Mouse (Mus musculus) embryonic fibroblast, embryonic 13.5 days (primary cell): Measurements from ENCODE around the gene Fn3k. TPM values are rescaled to one million over a fixed set of nuclear protein-coding genes. Genes with fewer than 3 reads are reported as not detected.

Source experiments
- H3K27ac ChIP-seq: 2 replicates; pipeline ENCODE4 v1.5.1; 2012; ENCODE audit warnings: low read length, control low read depth, inconsistent platforms; ENCODE audit not compliant: insufficient read depth
- H3K4me1 ChIP-seq: 2 replicates; pipeline ENCODE4 v1.6.1; 2011; ENCODE audit warnings: low read length; ENCODE audit not compliant: control insufficient read depth, insufficient read depth
- H3K4me3 ChIP-seq: 2 replicates; pipeline ENCODE4 v1.5.1; 2011; ENCODE audit warnings: mild to moderate bottlenecking, control low read depth, low read length; ENCODE audit not compliant: insufficient read depth
- CTCF ChIP-seq: IDR thresholded peaks from 2 replicates; pipeline ENCODE4 v1.5.1; 2011; ENCODE audit warnings: mild to moderate bottlenecking, control low read depth, low read length, moderate library complexity, borderline replicate concordance; ENCODE audit not compliant: insufficient read depth
- POLR2A ChIP-seq: IDR thresholded peaks from 2 replicates; pipeline ENCODE4 v1.6.1; 2011; ENCODE audit warnings: low read depth, mild to moderate bottlenecking, control low read depth, low read length, moderate library complexity
- polyA plus RNA-seq: library from polyadenylated mRNA; stranded (reverse); fragments of >200 nt; gene quantifications from 2 replicates; pipeline ENCODE4 v1.2.4, GENCODE M21; 2011; ENCODE audit warnings: low read depth; ENCODE audit not compliant: missing spikeins, insufficient read length

Gene Fn3k
- not detected in 2 replicates for polyA plus RNA-seq

DNA sequence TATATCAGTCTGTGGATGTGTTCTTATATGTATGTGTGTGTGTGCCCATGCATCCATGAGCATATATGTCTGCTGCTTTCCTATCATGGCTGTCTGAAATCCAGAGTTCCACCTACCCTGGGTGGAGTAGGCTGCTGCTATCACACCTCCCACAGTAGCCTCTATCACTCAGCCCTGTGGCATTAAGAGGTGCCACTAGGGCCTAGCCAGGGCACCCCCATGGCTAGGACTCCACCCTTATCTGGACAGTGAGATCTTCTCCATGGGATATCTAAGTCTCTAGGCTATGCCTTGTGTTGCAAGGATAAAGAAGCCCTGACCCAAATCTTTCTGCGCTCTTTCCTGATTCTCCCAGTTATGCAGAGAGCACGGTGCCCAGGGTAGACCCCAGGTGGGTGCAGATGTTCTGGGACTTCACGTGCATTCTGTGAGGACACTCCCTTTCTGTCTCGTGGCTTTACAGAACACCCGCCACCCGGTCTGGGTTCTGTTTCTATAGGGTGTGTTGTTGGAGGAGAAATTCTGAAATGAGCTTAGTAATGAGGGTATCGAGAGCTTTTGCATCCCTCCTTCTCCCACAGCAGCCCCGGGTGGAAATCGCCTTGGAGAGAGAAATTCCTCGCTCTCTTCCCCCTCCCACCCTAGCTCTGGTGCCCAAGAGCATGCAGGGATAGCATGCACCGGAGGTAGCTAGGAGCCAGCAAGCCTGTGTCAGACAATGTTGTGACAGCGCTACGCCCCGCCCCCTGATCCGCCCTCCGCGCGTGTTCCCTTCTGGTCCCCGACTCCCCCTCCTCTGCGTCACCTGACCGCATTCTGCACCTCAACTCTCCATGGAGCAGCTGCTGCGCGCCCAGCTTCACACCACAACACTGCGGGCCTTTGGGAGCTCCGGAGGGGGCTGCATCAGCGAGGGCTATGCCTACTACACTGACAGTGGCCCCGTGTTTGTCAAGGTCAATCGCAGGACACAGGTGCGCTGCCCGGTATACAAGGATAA, at the start of gene Fn3k:
Fn3k (plus strand) TSS at position 758 of the 1,000 bp plus-strand sequence.
- Histone ChIP-seq H3K4me3 (peak within 1 kb of the TSS; percentile 7), H3K27ac (no peak within 1 kb of the TSS), H3K4me1 (no peaks in the 10 kb centered on the region)
- no peak for TF ChIP-seq POLR2A

DNA sequence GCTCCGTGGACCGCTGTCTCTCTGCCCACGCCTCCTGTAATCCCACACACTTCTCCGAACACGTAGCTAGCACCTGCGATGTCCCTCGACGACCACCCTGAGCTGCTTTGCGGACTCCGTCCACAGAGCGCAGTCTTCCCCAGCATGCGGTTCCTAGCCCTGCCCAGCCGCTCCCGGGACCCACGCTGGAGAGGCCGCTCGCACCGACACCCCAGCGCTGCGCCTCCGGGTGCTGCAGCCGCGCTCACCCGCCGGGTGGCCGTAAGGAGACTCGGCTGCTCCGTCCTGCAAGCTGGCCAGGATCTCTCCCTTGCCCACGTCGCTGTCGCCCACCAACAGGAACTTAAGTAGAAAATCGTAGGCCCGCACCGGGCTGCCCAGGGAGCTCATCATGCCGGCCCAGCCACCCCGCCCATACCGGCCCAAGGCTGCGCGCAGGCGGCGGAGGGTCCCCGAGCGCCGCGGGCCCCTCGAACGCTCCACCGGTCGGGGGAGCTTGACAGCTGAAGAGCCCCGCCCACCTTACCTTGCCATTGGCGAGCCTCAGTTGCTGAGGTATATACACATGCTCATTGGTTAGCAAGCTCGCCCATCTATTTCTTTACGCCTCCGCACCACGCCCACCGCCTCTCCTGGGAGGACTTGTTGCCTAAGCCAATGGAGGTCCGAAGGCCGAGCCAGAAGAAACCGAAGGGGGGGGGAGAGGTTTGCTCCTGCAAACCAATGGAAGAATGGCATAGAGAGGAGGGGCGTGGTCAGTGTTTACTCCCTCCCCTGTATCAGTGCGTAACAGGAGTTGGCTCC, 46.8 kb upstream of the Fn3k start, which contains the start of gene Rab40b:
Rab40b (minus strand) TSS at position 502 of the 804 bp plus-strand sequence.
- peak within 1 kb of the TSS; percentile 57 for H3K4me3 ChIP-seq
- peak; percentile 46; the same call in 1 of the 2 replicates for TF ChIP-seq POLR2A
- TF ChIP-seq CTCF = no peak

DNA sequence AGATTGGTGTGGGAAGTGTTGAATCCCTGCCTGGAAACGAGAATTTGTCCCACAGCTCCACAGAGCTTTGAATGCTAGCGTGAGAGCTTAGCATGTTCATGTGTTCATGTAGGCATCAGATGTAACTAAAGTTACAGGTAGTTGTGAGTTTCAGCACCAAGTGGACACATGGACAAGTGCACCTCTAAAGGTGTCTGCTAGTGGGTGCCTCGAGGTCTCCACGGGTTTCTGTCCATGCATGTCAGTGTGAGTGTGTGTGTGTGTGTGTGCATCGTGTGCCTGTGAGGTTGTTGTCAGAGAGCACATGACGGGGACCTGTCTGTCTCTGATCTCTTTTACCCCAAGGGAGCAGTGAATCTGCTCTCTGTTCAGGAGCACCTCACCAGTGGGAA, 46.2 kb upstream of the Fn3k start:
- Histone ChIP-seq H3K27ac (no peak overlapping the region), H3K4me3 (no peak overlapping the region), H3K4me1 (no peaks in the 10 kb centered on the region)
- TF ChIP-seq CTCF = no peak
- peak; percentile 39; the same call in 1 of the 2 replicates for TF ChIP-seq POLR2A

More for the DNA sequence above, 46.8 kb upstream of the Fn3k start, which contains the start of gene Rab40b:
- Histone ChIP-seq H3K4me1 (no peaks in the 10 kb centered on the region), H3K27ac (no peak within 1 kb of the TSS)

DNA sequence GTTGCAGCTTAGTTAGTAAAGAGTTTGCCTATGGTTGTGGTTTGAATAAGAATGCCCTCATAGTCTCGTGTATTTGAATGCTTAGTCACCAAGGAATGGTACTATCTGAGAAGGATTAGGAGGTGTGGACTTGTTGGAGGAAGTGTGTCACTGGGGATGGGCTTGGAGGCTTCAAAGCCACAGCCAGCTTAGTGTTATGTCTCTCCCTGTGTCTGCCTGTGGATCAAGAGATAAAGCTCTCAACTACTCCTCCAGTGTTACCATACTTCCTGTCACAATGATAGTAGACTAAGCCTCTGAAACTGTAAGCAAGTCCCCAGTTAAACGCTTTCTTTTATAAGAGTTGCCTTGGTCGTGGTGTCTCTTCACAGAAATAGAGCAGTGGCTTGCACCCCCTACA, 43.9 kb upstream of the Fn3k start:
- Histone ChIP-seq H3K4me1 (no peaks in the 10 kb centered on the region), H3K4me3 (no peak overlapping the region), H3K27ac (no peak overlapping the region)
- TF ChIP-seq POLR2A (no peak), CTCF (no peak)

DNA sequence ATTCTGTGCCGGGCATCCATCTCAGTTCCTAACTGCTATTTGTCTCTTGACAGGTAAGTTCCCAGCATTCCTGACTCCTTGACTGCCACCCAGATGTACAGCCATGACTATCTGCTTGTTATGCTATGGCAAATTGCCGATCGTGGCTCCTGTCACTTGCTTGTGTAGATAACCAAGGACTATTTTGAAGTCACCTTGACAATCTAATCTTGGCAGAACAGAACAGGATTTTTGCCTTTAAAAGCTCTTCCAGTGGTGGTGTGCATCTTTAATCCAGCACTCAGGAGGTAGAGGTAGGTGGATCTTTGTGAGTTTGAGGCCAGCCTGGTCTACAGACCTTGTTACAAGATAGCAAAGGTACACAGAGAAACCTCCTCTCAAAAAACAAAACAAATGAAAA, 42.3 kb upstream of the Fn3k start:
- Histone ChIP-seq H3K4me1 (no peaks in the 10 kb centered on the region), H3K27ac (no peak overlapping the region), H3K4me3 (no peak overlapping the region)
- TF ChIP-seq POLR2A = no peak
- no peak for TF ChIP-seq CTCF

DNA sequence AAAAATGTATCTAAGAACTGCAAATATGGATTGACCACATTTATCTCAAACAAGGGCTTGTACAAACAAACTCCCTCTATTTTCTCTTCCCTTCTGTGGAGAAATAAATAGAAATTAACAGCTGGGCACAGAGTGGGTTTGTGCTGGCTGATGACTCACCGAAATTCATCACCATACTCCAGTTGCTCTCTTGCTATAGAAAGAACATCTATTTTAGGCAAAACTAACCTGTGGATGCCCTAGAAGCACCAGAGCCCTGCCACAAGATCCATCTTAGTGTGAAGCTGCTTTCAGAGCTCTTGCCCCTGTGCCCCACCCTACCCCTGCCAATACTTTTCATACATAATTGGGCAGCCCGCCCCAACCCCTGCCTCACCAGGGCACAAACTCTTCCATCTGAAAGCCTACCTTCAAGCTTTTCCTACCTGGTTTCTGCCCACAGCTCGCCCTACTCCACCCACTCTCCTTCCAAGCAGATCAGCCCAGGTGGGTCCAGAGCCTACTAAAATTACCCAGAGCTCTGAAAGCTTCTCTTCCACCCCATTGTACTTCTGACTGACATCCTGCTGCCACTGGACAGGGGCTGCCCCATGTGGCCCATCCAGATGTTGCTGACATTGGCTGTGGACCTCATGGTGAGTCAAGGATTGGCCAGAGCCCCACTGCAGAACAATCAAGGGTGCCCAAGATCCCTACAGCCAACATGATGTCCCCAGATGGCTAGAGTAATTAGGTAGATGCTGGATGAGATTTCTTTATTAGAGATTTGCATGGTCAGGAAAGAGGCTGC, 27.2 kb upstream of the Fn3k start:
- H3K4me1 ChIP-seq = no peaks in the 10 kb centered on the region
- no peak overlapping the region for H3K27ac ChIP-seq
- TF ChIP-seq POLR2A = no peak
- no peak for TF ChIP-seq CTCF
- H3K4me3 ChIP-seq = no peak overlapping the region

DNA sequence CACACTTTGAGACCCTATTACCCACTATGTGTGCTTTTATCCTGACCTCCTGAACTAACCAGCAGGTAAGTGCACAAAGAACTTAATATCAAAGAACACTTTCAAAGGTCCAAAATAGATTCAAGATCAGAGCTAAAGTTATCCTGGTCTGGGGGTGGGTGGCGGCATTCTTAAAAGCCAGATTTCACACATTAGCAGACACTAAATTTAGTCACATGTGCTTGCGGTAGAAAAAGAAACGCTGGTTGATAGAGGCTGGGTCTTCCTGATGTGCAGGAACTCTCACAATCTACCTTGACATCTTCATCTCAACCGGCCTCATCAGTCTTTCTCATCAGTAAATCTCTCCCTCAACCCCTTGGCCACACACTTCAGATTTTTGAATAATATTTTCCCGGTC, 20.0 kb upstream of the Fn3k start:
- TF ChIP-seq CTCF (no peak), POLR2A (no peak)
- no peak overlapping the region for H3K4me3 ChIP-seq
- H3K4me1 ChIP-seq = peaks cover 2% of the 10 kb centered on the region; the same call in 1 of the 2 replicates
- H3K27ac ChIP-seq = no peak overlapping the region

DNA sequence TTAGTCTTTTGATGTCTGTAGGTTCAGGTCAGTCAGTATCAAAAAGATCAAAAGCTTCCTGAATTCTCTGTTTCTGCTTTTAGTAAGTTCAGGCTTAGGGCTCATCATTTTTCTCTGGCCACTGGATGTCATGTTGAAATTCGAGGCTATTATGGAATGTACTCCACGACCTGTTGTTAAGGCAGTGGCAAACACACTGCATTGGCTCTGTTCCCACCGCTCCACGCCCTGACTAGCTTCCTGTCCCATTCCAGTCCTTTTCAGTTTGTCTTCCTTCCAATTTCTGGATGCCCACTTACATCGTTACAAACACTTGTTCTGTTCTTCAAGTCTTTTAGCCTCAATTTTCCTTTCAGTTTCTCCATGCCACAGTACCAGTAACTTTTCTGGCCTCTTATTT, 19.4 kb upstream of the Fn3k start:
- Histone ChIP-seq H3K4me1 (peaks cover 2% of the 10 kb centered on the region; the same call in 1 of the 2 replicates), H3K27ac (no peak overlapping the region), H3K4me3 (no peak overlapping the region)
- TF ChIP-seq POLR2A (no peak), CTCF (no peak)

DNA sequence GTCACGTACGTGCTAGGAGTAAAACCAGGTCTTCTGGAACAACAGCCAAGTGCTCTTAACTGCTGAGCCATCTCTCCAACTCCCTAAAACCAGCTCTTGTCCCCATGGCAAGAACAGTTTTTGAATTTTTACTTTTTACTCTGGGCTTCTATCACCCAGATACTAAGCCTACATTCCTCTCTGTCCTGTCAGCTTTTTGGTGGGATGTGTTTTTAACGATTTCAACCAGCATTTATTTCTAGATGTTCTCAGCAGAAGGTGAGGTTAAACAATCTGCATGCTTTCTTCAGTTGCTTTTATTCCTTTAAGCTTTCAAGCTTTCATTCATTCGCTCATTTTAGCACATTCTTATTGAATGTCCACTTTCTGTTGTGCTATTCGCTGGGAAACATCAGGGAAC, 16.7 kb upstream of the Fn3k start:
- H3K4me1 ChIP-seq = peaks cover 7% of the 10 kb centered on the region; the same call in 1 of the 2 replicates
- no peak overlapping the region for H3K27ac ChIP-seq
- no peak overlapping the region for H3K4me3 ChIP-seq
- TF ChIP-seq CTCF (no peak), POLR2A (no peak)
